Mouse (Mus musculus) Patski (cell line): ENCODE results near the gene Fgfr2. TPM values are rescaled to one million over a fixed set of nuclear protein-coding genes. Genes with fewer than 3 reads are reported as not detected.
"Not testable (repeated sequence)": the region's sequence is repeated elsewhere in the genome, so short reads cannot be mapped to it uniquely, and the experiment has no call there.

Experiments
- ATAC-seq: fragments of 100-300 bp; one replicate; pipeline ENCODE4 v1.8.0; 2021
- CTCF ChIA-PET: fragments of 350-600 bp; sonication (Branson Sonifier 250); formaldehyde crosslinking; loops from one replicate; lab custom pipeline; 2022; ENCODE audit warnings: inconsistent platforms; lab: Charles Lee
- POLR2A ChIA-PET: fragments of 350-600 bp; sonication (Branson Sonifier 250); formaldehyde crosslinking; loops from one replicate; lab custom pipeline; 2022; ENCODE audit warnings: antibody characterized with exemption, inconsistent platforms; lab: Charles Lee
- DNase-seq: peaks from one replicate; pipeline ENCODE4 v3.0.0-alpha.2; 2011; ENCODE audit warnings: low read depth, low spot score
- H3K27me3 ChIP-seq: fragments of 371-371 bp; one replicate; pipeline ENCODE4 v1.5.1; 2021
- CTCF ChIP-seq: fragments of 100-300 bp; IDR thresholded peaks from one replicate; pipeline ENCODE4 v1.5.1; 2021
- in situ Hi-C: fragments of 300-500 bp; cut with MboI; formaldehyde crosslinking; loops from 3 replicates; pipeline ENCODE4 v1.11.1; 2018; ENCODE audit warnings: low pct_unique_long_range_greater_than_20kb, mixed read lengths
- polyA plus RNA-seq: library from polyadenylated mRNA; unstranded; gene quantifications from one replicate; pipeline ENCODE4 v1.2.3, GENCODE M21; 2021

The Fgfr2 gene
- polyA plus RNA-seq, 1 experiment from 2014 or later: 48.8 TPM

- in situ Hi-C loops: loop anchor here (5.0 kb wide), 1 partner anchor 75 kb away; no protein-coding TSS in a partner anchor
- ATAC-seq: no peak
- H3K27me3 ChIP-seq: no peaks in the 10 kb centered on the region
- DNase-seq: no peak
- no peak for TF ChIP-seq CTCF
- ChIA-PET POLR2A (no interaction called here), CTCF (interaction anchor here (1.8 kb wide), 1 partner anchor 155 kb away, joined by 5 read pairs; no protein-coding TSS in a partner anchor)
Measured at GRCm38 (mm10) chr7:130606958-130607357, 2516.2 kb downstream of the Fgfr2 start.

- DNase-seq (no peak), ATAC-seq (no peak)
- TF ChIP-seq CTCF: peak; percentile 69
- ChIA-PET CTCF (interaction anchor here (1.0 to 1.6 kb wide), 11 partner anchors 8 to 158 kb away, joined by 3 to 6 read pairs (median 3); no protein-coding TSS in a partner anchor), POLR2A (no interaction called here)
- in situ Hi-C loops: loop anchor here (5.0 kb wide), 1 partner anchor 73 kb away; no protein-coding TSS in a partner anchor
- H3K27me3 ChIP-seq: no peaks in the 10 kb centered on the region
Measured at GRCm38 (mm10) chr7:130605111-130605510, 2518.0 kb downstream of the Fgfr2 start.

GRCm38 (mm10) chr7:130604390-130604789 is 2518.8 kb downstream of the Fgfr2 start:
- CTCF ChIA-PET: interaction anchor here (1.0 to 1.6 kb wide), 11 partner anchors 8 to 158 kb away, joined by 3 to 6 read pairs (median 3); no protein-coding TSS in a partner anchor
- POLR2A ChIA-PET: no interaction called here
- in situ Hi-C loops: no loop called here
- no peaks in the 10 kb centered on the region for H3K27me3 ChIP-seq
- DNase-seq (no peak), ATAC-seq (no peak)
- no peak for TF ChIP-seq CTCF

GRCm38 (mm10) chr7:130603556-130603955 is 2519.6 kb downstream of the Fgfr2 start:
- ATAC-seq (no peak), DNase-seq (no peak)
- TF ChIP-seq CTCF: no peak
- CTCF ChIA-PET: interaction anchor here (1.1 to 2.0 kb wide), 6 partner anchors 33 to 159 kb away, joined by 3 to 8 read pairs (median 4); no protein-coding TSS in a partner anchor
- POLR2A ChIA-PET: no interaction called here
- in situ Hi-C loops: no loop called here
- H3K27me3 ChIP-seq: no peaks in the 10 kb centered on the region

- TF ChIP-seq CTCF: no peak
- CTCF ChIA-PET: interaction anchor here (0.9 to 2.0 kb wide), 8 partner anchors 12 to 160 kb away, joined by 3 to 8 read pairs (median 4); no protein-coding TSS in a partner anchor
- POLR2A ChIA-PET: no interaction called here
- DNase-seq (no peak), ATAC-seq (no peak)
- H3K27me3 ChIP-seq: no peaks in the 10 kb centered on the region
- in situ Hi-C loops: no loop called here
Measured at GRCm38 (mm10) chr7:130602804-130603203, 2520.3 kb downstream of the Fgfr2 start.

GRCm38 (mm10) chr7:130600546-130600945 is 2522.6 kb downstream of the Fgfr2 start:
- CTCF ChIA-PET: no interaction called here

GRCm38 (mm10) chr7:130600074-130600473 is 2523.1 kb downstream of the Fgfr2 start:
- POLR2A ChIA-PET: no interaction called here
- in situ Hi-C loops: no loop called here
- ATAC-seq (no peak), DNase-seq (no peak)
- H3K27me3 ChIP-seq: no peaks in the 10 kb centered on the region
- no peak for TF ChIP-seq CTCF
- CTCF ChIA-PET: no interaction called here

More at GRCm38 (mm10) chr7:130600546-130600945, 2522.6 kb downstream of the Fgfr2 start:
- POLR2A ChIA-PET: no interaction called here
- TF ChIP-seq CTCF: no peak
- in situ Hi-C loops: no loop called here
- DNase-seq (no peak), ATAC-seq (no peak)
- no peaks in the 10 kb centered on the region for H3K27me3 ChIP-seq

- CTCF ChIA-PET: interaction anchor here (1.1 kb wide), 1 partner anchor 21 kb away, joined by 3 read pairs; no protein-coding TSS in a partner anchor
- ATAC-seq (no peak), DNase-seq (no peak)
- TF ChIP-seq CTCF: no peak
- no peaks in the 10 kb centered on the region for H3K27me3 ChIP-seq
- POLR2A ChIA-PET: no interaction called here
- in situ Hi-C loops: no loop called here
Measured at GRCm38 (mm10) chr7:130597546-130597945, 2525.6 kb downstream of the Fgfr2 start.

- in situ Hi-C loops, POLR2A ChIA-PET, ATAC-seq, H3K27me3 ChIP-seq, DNase-seq: not testable (repeated sequence)
- CTCF ChIA-PET: interaction anchor here (1.0 to 1.1 kb wide), 2 partner anchors 8 to 20 kb away, joined by 3 read pairs; no protein-coding TSS in a partner anchor
Measured at GRCm38 (mm10) chr7:130596079-130596855, 2526.9 kb downstream of the Fgfr2 start.

GRCm38 (mm10) chr7:130593375-130594239 is 2529.5 kb downstream of the Fgfr2 start:
- H3K27me3 ChIP-seq, POLR2A ChIA-PET, in situ Hi-C loops, ATAC-seq, DNase-seq, CTCF ChIA-PET: not testable (repeated sequence)

- DNase-seq, CTCF ChIA-PET, ATAC-seq, H3K27me3 ChIP-seq, POLR2A ChIA-PET, in situ Hi-C loops: not testable (repeated sequence)
Measured at GRCm38 (mm10) chr7:130592975-130593374, 2530.2 kb downstream of the Fgfr2 start.
